Mouse (Mus musculus) spleen, postnatal 10 days (tissue): ENCODE measurements around the gene Ethe1.

ENCODE experiments used
- DNase-seq, 2 experiments: peaks; one replicate each; pipeline ENCODE4 v3.0.0; 2021 to 2022; ENCODE audit warnings: low spot score in 2 of 2

Ethe1 gene

GRCm38 (mm10) chr7:24587330-24588105, at the start of gene Ethe1, which contains the start of gene Zfp575:
TSS of gene Ethe1 (plus strand) at chr7:24587543.
TSS of gene Zfp575 (minus strand) at chr7:24587641.
- DNase-seq: peak in 1 of 2 experiments; percentile 45

- no peak for DNase-seq
Measured at GRCm38 (mm10) chr7:24537591-24537990, 49.8 kb upstream of the Ethe1 start.

- no peak for DNase-seq
Measured at GRCm38 (mm10) chr7:24538154-24538553, 49.2 kb upstream of the Ethe1 start.

DNA sequence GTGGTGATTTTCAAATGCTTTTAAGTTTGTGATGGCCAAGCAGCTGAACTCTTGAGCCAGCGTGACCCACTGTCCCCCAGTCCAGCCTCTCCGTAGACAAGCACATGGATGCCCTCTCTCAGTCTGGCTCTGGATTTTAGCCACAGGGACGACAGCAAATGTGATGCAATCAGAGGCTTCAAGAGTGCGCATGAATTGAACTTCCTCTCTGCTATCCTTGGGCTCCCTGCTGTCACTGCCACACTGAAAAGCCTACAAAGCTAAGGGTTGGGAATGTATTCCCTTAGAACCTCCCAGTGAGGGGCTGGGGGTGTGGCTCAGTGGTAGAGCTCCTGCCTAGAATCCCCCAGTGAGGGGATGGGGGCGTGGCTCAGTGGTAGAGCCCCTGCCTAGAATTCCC, 48.6 kb upstream of the Ethe1 start:
- DNase-seq: no peak

DNA sequence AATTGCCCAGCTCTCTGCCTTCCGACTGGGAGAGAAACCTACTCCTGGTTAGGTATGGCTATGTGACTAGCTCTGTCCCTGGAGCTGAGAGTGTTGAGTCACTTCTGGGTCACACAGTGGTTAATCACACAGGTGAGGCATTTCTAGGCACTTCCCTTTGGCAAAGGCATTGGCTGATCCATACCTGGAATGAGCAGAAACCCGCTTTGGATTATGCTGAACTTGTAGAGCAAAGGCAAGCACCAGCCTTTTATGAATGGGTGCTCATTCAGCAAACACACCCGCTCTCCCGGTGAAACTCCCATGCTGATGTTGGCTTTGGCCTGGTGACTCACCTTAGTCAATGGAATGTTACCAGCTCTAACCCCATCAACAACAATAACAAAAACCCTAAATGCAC, 47.7 kb upstream of the Ethe1 start:
- no peak for DNase-seq

GRCm38 (mm10) chr7:24544506-24544905, 42.8 kb upstream of the Ethe1 start:
- DNase-seq: no peak

GRCm38 (mm10) chr7:24546068-24546614, 41.2 kb upstream of the Ethe1 start, which contains the start of the genes Pinlyp and Xrcc1:
TSS of gene Pinlyp (minus strand) at chr7:24546118.
TSS of gene Xrcc1 (plus strand) at chr7:24546289.
- peak in 1 of 2 experiments; percentile 45 for DNase-seq

- peak; percentile 93 to 99 for DNase-seq
Measured at GRCm38 (mm10) chr7:24546634-24547389, 40.5 kb upstream of the Ethe1 start.

DNA sequence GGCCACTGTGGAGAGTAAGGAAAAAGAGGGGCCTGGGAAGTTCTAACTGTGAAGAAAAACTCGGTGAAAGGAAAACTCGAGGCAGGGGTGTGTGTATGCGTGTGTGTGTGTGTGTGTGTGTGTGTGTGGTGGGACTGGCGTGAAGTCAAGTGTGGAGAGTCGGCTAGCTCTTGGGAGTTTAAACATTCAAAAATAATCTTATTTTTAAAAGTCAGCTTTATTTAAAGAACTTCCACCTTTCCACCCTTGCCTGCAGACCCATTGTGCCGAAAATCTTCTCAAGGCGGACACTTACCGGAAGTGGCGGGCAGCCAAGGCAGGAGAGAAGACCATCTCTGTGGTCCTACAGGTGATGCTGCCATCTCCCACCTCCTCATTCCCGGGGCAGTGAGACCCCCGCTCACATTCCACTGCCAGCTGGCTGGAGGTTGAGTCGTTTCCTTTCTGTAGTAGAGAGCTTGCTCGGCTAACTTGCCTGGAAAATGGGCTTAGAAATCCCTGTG, 39.8 kb upstream of the Ethe1 start:
- no peak for DNase-seq

DNA sequence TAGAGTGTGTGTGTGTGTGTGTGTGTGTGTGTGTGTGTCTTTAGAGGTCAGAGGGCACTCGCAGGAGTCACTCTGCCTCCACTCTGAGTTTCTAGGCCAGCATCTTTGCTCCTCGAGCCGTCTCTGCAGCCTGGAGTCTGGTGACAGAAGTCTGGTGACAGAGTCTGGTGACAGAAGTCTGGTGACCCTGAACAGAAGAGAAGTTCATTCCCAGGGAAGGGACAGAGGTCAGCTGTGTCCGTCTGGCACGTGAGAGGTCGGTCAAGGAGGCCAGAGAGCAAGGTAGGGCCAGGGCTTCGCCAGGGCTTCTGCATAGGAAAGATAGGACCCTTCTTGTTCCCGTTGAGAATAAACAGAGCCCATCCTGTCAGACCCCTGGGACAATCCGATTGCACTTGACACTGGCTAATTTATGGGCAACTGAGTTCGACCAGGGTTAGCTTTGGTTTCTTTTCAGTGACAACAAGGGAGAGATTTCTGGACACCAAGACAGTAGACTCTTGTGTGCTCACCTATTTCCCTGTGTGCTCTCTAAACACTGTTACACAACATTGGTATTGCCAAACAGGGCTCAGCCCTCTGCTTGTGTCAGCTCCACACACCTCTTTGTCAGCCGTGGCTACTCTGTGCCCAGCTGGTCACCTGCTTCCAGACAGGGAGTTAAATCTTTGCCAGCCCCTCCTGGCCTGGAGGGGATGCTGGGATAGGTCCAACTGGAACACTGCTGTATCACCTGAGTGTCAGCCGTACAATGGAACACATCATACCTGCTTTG, 35.2 kb upstream of the Ethe1 start:
- no peak for DNase-seq

- DNase-seq: no peak
Measured at GRCm38 (mm10) chr7:24555786-24556185, 31.6 kb upstream of the Ethe1 start.

- no peak for DNase-seq
Measured at GRCm38 (mm10) chr7:24561450-24561849, 25.9 kb upstream of the Ethe1 start.

- peak in 1 of 2 experiments; percentile 36 for DNase-seq
Measured at GRCm38 (mm10) chr7:24563191-24563836, 24.0 kb upstream of the Ethe1 start.

- DNase-seq: no peak
Measured at GRCm38 (mm10) chr7:24563837-24564206, 23.5 kb upstream of the Ethe1 start.

DNA sequence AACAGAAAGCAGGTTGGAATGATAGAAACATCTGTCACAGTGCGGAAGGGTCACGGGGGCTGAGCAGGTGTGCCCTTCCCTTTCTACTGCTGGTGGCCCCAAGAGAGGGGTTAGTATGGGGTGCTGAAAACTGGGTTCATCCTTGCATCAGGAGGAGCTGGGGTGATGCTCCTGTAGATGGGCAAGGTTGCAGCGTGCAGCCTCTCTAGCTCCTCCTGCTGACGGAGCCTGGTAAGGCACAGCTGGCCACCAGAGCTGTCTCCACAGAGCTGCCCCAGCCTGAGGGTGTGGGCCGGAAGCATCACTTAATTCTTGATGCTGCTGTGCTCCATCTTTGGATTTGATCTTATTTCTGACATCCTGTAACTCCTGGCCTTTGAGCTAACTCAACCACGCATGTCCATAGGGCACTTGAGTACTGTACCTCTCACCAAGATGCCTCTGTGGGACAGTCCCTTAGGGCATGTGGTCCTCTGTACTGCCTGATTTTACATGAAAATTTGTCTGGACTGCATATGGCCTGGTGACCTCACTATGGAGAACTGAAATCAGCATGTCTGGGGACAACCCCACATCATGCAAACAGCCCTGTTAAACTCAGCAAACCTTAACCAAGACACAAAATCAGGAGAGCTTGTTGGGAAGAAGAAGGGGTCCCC, 22.6 kb upstream of the Ethe1 start:
- DNase-seq: peak; percentile 77 to 88

DNA sequence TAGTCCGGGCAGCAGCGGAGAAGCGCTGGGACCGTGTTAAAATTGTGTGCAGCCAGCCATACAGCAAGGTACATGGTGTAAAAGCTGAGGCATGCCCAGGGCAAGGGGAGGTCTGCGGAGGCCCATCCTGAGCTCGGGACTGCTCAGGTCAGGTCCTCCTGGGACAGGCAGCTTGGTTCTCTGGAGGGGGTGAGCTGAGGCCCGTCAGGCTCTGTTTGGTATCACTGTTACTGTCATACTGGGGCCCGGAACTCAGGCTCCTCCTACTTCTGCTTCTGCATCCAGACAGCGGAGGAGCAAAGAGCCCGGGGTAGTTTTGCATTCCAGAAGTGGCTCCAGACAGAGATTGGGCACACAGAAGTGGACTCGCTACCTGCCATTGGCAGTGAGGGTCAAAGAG, 21.7 kb upstream of the Ethe1 start:
- peak in 1 of 2 experiments; percentile 45 for DNase-seq

DNA sequence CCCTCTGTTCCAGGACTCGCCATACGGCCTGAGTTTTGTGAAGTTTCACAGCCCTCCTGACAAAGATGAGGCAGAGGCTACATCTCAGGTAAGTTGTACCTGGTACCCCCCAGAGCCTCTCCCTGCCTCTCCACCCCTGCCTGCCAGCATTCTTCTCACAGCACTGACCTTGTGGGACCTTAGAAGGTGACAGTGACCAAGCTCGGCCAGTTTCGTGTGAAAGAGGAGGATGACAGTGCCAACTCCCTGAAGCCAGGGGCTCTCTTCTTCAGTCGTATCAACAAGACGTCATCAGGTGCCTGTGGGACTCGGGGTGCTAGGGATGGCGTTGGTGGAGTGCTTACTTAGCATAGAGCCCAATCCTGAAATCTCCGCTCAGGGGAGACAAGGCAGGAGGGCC, 21.1 kb upstream of the Ethe1 start:
- DNase-seq: no peak

GRCm38 (mm10) chr7:24568512-24568911, 18.8 kb upstream of the Ethe1 start:
- DNase-seq: no peak

- no peak for DNase-seq
Measured at GRCm38 (mm10) chr7:24571071-24571470, 16.3 kb upstream of the Ethe1 start.

DNA sequence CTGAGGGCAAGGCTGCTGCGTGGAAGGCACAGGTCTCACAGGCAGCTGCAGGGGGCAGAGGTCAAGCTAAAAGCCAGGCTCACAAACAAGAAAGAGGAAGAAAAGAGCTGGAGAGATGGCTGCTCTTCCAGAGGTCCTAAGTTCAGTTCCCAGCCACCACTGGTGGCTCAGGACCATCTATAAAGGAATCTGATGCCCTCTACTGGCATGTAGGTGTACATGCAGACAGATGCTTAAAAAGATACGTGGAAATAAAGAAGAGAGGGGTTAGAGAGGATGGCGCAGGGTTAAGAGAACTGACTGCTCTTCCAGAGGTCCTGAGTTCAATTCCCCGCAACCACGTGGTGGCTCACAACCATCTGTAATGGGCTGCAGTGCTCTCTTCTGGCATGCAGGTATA, 14.9 kb upstream of the Ethe1 start:
- no peak for DNase-seq
